Mouse (Mus musculus) hindbrain, embryonic 12.5 days (tissue): ENCODE measurements around the gene Cebpb. TPM values are rescaled to one million over a fixed set of nuclear protein-coding genes. Genes with fewer than 3 reads are reported as not detected.

Source experiments
- ATAC-seq: fragments of 200-750 bp; cut with Nextera tagmentation; 2 replicates; pipeline ENCODE4 v1.8.0; 2017; ENCODE audit warnings: moderate TSS enrichment; ENCODE audit not compliant: low FRiP score
- H3K27ac ChIP-seq: fragments of 300-500 bp; sonication (generic); 2 replicates; pipeline ENCODE4 v1.5.1; 2016; ENCODE audit warnings: mild to moderate bottlenecking
- H3K27me3 ChIP-seq: fragments of 300-500 bp; sonication (generic); 2 replicates; pipeline ENCODE4 v1.6.1; 2016; ENCODE audit warnings: mild to moderate bottlenecking
- H3K36me3 ChIP-seq: fragments of 300-500 bp; sonication (generic); 2 replicates; pipeline ENCODE4 v1.6.1; 2016; ENCODE audit warnings: mild to moderate bottlenecking
- H3K4me1 ChIP-seq: fragments of 300-500 bp; sonication (generic); 2 replicates; pipeline ENCODE4 v1.6.1; 2016
- H3K4me2 ChIP-seq: fragments of 300-500 bp; sonication (generic); replicated peaks from 2 replicates; pipeline ENCODE4 v1.6.1; 2016; ENCODE audit warnings: mild to moderate bottlenecking
- H3K4me3 ChIP-seq: fragments of 300-500 bp; sonication (generic); 2 replicates; pipeline ENCODE4 v1.5.1; 2016; ENCODE audit warnings: mild to moderate bottlenecking
- H3K9ac ChIP-seq: fragments of 300-500 bp; sonication (generic); 2 replicates; pipeline ENCODE4 v1.6.1; 2016; ENCODE audit warnings: mild to moderate bottlenecking, moderate library complexity
- H3K9me3 ChIP-seq: fragments of 300-500 bp; sonication (generic); replicated peaks from 2 replicates; pipeline ENCODE4 v1.6.1; 2016; ENCODE audit warnings: mild to moderate bottlenecking
- WGBS: fragments of 180-500 bp; shearing (Covaris S2); methylation state at CpG from one replicate; pipeline ENCODE4 v1.1.7; 2016; 5-methylcytosine and 5-hydroxymethylcytosine counted together
- polyA plus RNA-seq: library from polyadenylated mRNA; unstranded; fragments of >200 nt; fragmentation: Nextera tagmentation; extraction: Ambion mirVana; gene quantifications from 2 replicates; pipeline ENCODE4 v1.2.1, GENCODE M21; 2016

Gene Cebpb
- polyA plus RNA-seq, 1 experiment from 2014 or later: 4.5 TPM

GRCm38 (mm10) chr2:167688126-167688497 lies 603 bp upstream of the Cebpb start:
- ATAC-seq: peak; percentile 55
- Histone ChIP-seq H3K4me1 (peaks cover 17% of the 10 kb centered on the region), H3K9ac (no peak overlapping the region), H3K27me3 (peaks cover 72% of the 10 kb centered on the region), H3K4me3 (peak overlapping the region; percentile 64), H3K36me3 (no peaks in the 10 kb centered on the region), H3K4me2 (peak overlapping the region; percentile 89), H3K27ac (no peak overlapping the region), H3K9me3 (no peaks in the 10 kb centered on the region)
- WGBS: 31% methylated on average over 12 of the region's 12 CpGs

- Histone ChIP-seq H3K27ac (no peak within 1 kb of the TSS), H3K9ac (peak within 1 kb of the TSS; percentile 60), H3K4me1 (peaks cover 17% of the 10 kb centered on the region), H3K9me3 (no peaks in the 10 kb centered on the region), H3K36me3 (no peaks in the 10 kb centered on the region), H3K27me3 (peaks cover 73% of the 10 kb centered on the region), H3K4me2 (peak within 1 kb of the TSS; percentile 89), H3K4me3 (peak within 1 kb of the TSS; percentile 64)
- no peak for ATAC-seq
- under 1% methylated on average over 99 of the region's 99 CpGs for WGBS
These were observed 945 bp downstream of the Cebpb start, which contains the start of gene Tmem189 for GRCm38 (mm10) chr2:167689501-167690218. TSS of gene Tmem189 (minus strand) at chr2:167689822.

DNA sequence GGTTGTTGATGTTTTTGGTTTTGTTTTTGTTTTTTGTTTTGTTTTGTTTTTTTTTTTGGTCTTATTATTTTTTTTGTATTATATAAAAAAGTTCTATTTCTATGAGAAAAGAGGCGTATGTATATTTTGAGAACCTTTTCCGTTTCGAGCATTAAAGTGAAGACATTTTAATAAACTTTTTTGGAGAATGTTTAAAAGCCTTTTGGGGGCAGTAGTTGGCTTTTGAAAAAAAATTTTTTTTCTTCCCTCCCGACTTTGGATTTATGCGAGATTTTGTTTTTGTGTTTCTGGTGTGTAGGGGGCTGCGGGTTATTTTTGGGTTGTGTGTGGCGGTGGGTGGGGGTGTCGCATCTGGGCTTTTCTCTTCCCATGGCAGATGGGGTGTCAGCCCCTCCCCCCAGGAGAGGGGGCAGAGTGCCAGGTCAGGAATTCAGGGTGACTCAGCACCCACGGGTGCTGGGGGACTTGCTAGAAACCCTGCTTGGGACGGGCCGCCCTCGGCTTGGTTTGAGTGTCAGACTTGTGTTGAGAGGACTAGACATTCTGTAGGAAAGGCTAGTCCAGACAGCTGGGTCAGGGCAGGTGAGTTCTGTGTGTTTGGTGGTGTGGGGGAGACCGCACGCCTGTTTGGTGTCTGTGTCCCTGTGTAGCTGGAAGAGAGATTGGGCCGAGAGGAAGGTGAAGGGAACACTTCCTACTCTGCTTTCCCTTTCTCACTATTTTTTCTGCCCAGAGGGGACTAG lies 1.7 kb downstream of the Cebpb start:
- peak overlapping the region; percentile 89 for H3K4me2 ChIP-seq
- peaks cover 17% of the 10 kb centered on the region for H3K4me1 ChIP-seq
- no peak overlapping the region for H3K9ac ChIP-seq
- H3K27me3 ChIP-seq: peaks cover 73% of the 10 kb centered on the region
- 62% methylated on average over 15 of the region's 15 CpGs for WGBS
- peaks cover 6% of the 10 kb centered on the region; the same call in 1 of the 2 replicates for H3K9me3 ChIP-seq
- no peaks in the 10 kb centered on the region for H3K36me3 ChIP-seq
- no peak for ATAC-seq
- H3K4me3 ChIP-seq: peak overlapping the region; percentile 64
- no peak overlapping the region for H3K27ac ChIP-seq

GRCm38 (mm10) chr2:167690962-167691311 lies 2.2 kb downstream of the Cebpb start:
- 90% methylated on average over 12 of the region's 12 CpGs for WGBS

DNA sequence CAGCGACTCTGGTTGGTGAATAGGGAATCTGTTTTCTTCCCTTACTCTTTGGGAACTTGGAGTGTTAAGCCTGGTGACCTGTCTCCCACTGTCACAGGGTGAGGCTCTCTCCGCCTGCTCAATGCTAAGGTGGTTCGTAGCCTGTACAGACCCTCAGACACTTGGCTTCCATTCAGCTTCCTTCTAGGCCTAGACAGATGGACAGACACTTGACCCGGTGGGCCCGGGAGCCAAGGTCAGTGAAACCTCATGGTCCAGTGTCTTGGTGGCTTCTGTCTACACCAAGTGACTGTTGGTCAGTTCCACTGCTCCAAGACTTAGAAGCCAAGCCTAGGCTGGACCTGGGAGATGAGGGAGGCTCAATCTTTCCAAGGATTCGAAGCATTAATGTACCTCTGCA lies 2.7 kb downstream of the Cebpb start:
- no peak overlapping the region for H3K27ac ChIP-seq
- WGBS: 89% methylated on average over 6 of the region's 6 CpGs
- peaks cover 8% of the 10 kb centered on the region; the same call in 1 of the 2 replicates for H3K9me3 ChIP-seq
- peaks cover 17% of the 10 kb centered on the region for H3K4me1 ChIP-seq
- H3K4me3 ChIP-seq: no peak overlapping the region
- peaks cover 66% of the 10 kb centered on the region for H3K27me3 ChIP-seq
- ATAC-seq: no peak
- no peak overlapping the region for H3K4me2 ChIP-seq
- H3K9ac ChIP-seq: no peak overlapping the region
- no peaks in the 10 kb centered on the region for H3K36me3 ChIP-seq

More at GRCm38 (mm10) chr2:167690962-167691311, 2.2 kb downstream of the Cebpb start:
- H3K9ac ChIP-seq: no peak overlapping the region
- H3K4me3 ChIP-seq: no peak overlapping the region
- H3K4me1 ChIP-seq: peaks cover 17% of the 10 kb centered on the region
- H3K27ac ChIP-seq: no peak overlapping the region
- H3K36me3 ChIP-seq: no peaks in the 10 kb centered on the region
- H3K9me3 ChIP-seq: peaks cover 8% of the 10 kb centered on the region; the same call in 1 of the 2 replicates
- no peak overlapping the region; the same call in 1 of the 2 replicates for H3K4me2 ChIP-seq
- no peak for ATAC-seq
- peaks cover 70% of the 10 kb centered on the region for H3K27me3 ChIP-seq

- Histone ChIP-seq H3K27ac (no peak overlapping the region), H3K9me3 (peaks cover 8% of the 10 kb centered on the region; the same call in 1 of the 2 replicates), H3K36me3 (no peaks in the 10 kb centered on the region), H3K27me3 (peaks cover 60% of the 10 kb centered on the region), H3K4me1 (peaks cover 17% of the 10 kb centered on the region), H3K4me2 (no peak overlapping the region), H3K9ac (no peak overlapping the region), H3K4me3 (no peak overlapping the region)
- 91% methylated on average over 14 of the region's 14 CpGs for WGBS
- ATAC-seq: no peak
These were observed 3.4 kb downstream of the Cebpb start for GRCm38 (mm10) chr2:167691871-167692661.

DNA sequence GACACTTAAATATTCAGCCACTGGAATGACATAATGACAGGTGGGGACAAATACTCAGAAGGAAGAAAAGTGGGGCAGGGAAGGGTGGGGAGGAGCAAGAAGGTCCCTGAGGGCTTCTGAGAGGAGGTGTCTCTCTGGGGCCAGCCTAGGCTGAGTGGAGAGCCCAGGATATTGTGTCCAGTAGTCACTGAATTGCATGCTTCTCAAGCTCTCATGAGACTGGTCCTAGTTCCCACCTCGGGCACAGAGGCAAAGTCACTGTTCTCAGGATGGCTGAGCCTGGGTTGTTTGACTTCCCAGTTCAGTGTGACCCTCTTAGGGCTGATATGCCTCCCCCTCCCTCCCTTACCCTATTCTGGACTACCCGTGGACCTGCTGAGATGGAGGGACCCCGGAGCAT lies 4.1 kb downstream of the Cebpb start:
- H3K4me3 ChIP-seq: no peak overlapping the region
- no peak overlapping the region for H3K9ac ChIP-seq
- H3K36me3 ChIP-seq: no peaks in the 10 kb centered on the region
- no peak overlapping the region for H3K4me2 ChIP-seq
- peaks cover 17% of the 10 kb centered on the region for H3K4me1 ChIP-seq
- H3K27ac ChIP-seq: no peak overlapping the region
- H3K9me3 ChIP-seq: peaks cover 8% of the 10 kb centered on the region; the same call in 1 of the 2 replicates
- ATAC-seq: no peak
- 70% methylated on average over 3 of the region's 3 CpGs for WGBS
- peaks cover 52% of the 10 kb centered on the region for H3K27me3 ChIP-seq

DNA sequence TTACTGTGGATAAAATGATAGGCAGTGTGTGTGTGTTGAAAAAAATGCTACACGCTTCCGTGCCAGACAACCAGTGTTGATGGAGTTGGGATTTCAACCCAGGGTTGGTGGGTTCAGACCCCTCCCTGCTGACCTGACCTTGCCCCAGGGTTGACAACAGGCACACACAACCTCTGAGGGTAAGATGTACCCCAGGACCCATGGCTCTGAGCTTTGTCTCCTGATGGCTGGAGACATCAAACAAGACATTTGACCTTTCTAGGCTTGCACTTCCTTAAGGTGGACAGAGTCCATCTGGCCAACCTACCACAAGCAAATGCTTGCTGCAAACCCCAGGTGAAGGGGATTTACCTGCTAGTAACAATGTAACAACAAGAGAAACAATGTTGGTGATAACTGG lies 4.8 kb downstream of the Cebpb start:
- Histone ChIP-seq H3K4me1 (peaks cover 13% of the 10 kb centered on the region), H3K4me3 (no peak overlapping the region), H3K9me3 (peaks cover 8% of the 10 kb centered on the region; the same call in 1 of the 2 replicates), H3K36me3 (no peaks in the 10 kb centered on the region), H3K9ac (no peak overlapping the region), H3K4me2 (no peak overlapping the region), H3K27ac (no peak overlapping the region), H3K27me3 (peaks cover 45% of the 10 kb centered on the region)
- ATAC-seq: no peak
- WGBS: 91% methylated on average over 2 of the region's 2 CpGs

DNA sequence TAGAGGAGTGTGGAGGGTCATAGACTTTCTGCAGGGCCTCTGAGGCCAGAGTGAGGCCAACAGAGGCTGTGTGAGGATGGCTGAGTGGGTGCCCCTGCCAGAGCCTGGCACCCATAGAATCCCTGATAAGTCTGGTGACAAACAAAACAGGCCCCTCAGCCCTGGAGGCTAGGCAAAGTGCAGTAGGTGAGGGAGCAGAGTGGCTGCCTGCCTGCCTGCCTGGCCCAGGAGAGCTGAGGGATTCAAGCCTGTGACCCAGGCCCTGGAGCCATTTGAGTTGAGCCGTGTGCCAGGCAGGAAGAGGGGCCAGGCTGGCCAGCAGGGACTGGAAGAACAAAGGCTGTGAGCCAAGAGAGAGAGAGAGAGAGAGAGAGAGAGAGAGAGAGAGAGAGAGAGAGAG lies 5.5 kb downstream of the Cebpb start:
- H3K9ac ChIP-seq: no peak overlapping the region
- peaks cover 8% of the 10 kb centered on the region; the same call in 1 of the 2 replicates for H3K9me3 ChIP-seq
- peaks cover 7% of the 10 kb centered on the region for H3K4me1 ChIP-seq
- WGBS: 77% methylated on average over 1 of the region's 1 CpGs
- no peak overlapping the region for H3K4me2 ChIP-seq
- no peaks in the 10 kb centered on the region for H3K36me3 ChIP-seq
- no peak overlapping the region for H3K27ac ChIP-seq
- no peak for ATAC-seq
- H3K4me3 ChIP-seq: no peak overlapping the region
- H3K27me3 ChIP-seq: peaks cover 38% of the 10 kb centered on the region

DNA sequence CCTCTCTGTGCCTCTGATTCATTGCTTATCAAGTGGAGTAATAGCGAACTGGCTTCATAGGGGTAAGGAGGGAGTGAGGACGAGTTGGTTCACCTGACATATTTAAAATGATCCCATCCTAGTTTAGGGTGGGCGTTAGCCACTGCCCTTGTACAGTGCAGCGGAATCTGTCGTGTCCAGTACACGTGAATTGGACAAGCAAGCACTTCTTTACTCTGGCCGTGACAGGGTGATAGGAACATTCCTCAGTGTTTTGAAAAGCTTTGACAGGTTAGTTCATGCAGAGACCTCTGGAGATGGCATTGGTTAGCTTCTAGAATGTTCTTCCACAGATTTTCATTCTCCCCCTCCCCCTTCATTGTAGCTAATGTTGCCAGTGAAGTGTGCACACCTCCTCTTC lies 6.2 kb downstream of the Cebpb start:
- Histone ChIP-seq H3K27ac (no peak overlapping the region), H3K4me2 (no peak overlapping the region), H3K9ac (no peak overlapping the region), H3K4me3 (no peak overlapping the region), H3K36me3 (no peaks in the 10 kb centered on the region), H3K9me3 (peaks cover 8% of the 10 kb centered on the region; the same call in 1 of the 2 replicates), H3K4me1 (peaks cover under 1% of the 10 kb centered on the region; the same call in 1 of the 2 replicates), H3K27me3 (peaks cover 31% of the 10 kb centered on the region)
- no peak for ATAC-seq
- 91% methylated on average over 7 of the region's 7 CpGs for WGBS

DNA sequence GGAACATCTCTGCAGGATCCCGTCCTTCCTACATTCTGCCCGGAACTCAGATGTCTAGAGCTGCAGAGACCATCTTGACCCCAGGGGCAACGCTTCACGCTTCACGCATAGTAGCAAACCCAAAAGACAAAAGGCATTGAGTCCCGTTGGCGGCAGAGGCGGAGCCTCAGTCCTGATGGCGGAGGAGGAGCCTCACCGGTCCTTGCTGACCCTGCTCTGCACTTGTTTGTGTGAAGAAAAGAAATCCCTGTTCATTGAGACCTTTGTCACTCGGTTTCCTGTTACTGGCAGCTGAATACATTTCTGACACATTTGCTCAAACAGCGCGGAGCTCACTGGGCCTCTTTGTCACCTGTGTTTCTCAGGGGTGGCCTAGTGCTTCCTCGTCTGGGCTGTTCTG lies 6.8 kb downstream of the Cebpb start:
- peaks cover 8% of the 10 kb centered on the region; the same call in 1 of the 2 replicates for H3K9me3 ChIP-seq
- WGBS: 59% methylated on average over 14 of the region's 14 CpGs
- no peak for ATAC-seq

DNA sequence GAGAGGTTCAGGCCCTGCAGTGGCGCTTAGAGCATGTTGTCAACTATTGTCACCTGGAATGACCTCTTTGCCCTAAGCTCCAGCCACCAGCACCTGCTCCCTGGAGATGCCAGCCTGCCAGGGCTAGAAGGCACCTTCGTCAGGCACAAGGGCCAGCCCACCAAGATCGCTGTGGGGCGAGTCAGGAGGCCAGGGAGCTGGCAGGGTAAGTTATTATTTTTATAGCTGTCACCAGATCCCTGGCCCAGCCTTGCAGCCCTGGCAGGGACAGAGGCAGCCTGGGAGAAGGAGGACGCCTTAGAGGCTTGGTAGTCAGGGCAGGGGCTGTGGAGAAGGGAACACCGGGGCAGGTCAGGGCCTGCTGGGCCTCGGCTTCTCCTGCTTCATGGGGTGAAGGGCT lies 7.4 kb downstream of the Cebpb start:
- H3K9me3 ChIP-seq: peaks cover 8% of the 10 kb centered on the region; the same call in 1 of the 2 replicates
- no peak overlapping the region for H3K27ac ChIP-seq
- peaks cover 21% of the 10 kb centered on the region for H3K27me3 ChIP-seq
- H3K4me1 ChIP-seq: no peaks in the 10 kb centered on the region
- ATAC-seq: no peak
- H3K36me3 ChIP-seq: no peaks in the 10 kb centered on the region
- H3K4me3 ChIP-seq: no peak overlapping the region
- no peak overlapping the region for H3K4me2 ChIP-seq
- WGBS: 82% methylated on average over 7 of the region's 7 CpGs
- H3K9ac ChIP-seq: no peak overlapping the region

More for the DNA sequence above, 6.8 kb downstream of the Cebpb start:
- Histone ChIP-seq H3K4me2 (no peak overlapping the region), H3K27me3 (peaks cover 27% of the 10 kb centered on the region), H3K4me3 (no peak overlapping the region), H3K9ac (no peak overlapping the region), H3K4me1 (no peaks in the 10 kb centered on the region), H3K36me3 (no peaks in the 10 kb centered on the region), H3K27ac (no peak overlapping the region)
